Mouse (Mus musculus) embryonic facial prominence, embryonic 14.5 days (tissue): ENCODE data around the gene Col4a3bp. TPM values are rescaled to one million over a fixed set of nuclear protein-coding genes. Genes with fewer than 3 reads are reported as not detected.

Experiments
- ATAC-seq: fragments of 200-750 bp; cut with Nextera tagmentation; 2 replicates; pipeline ENCODE4 v1.8.0; 2017; ENCODE audit warnings: low read depth, moderate number of reproducible peaks, moderate TSS enrichment
- DNase-seq: peaks from one replicate; pipeline ENCODE4 v3.0.0-alpha.2; 2015; ENCODE audit warnings: low spot score
- H3K27ac ChIP-seq: fragments of 300-500 bp; sonication (generic); replicated peaks from 2 replicates; pipeline ENCODE4 v1.5.1; 2014; ENCODE audit warnings: low read depth, mild to moderate bottlenecking, low read length, moderate library complexity
- H3K27me3 ChIP-seq: fragments of 300-500 bp; sonication (generic); replicated peaks from 2 replicates; pipeline ENCODE4 v1.6.1; 2014; ENCODE audit warnings: low read length; ENCODE audit not compliant: control insufficient read depth, insufficient read depth
- H3K36me3 ChIP-seq: fragments of 300-500 bp; sonication (generic); 2 replicates; pipeline ENCODE4 v1.6.1; 2014; ENCODE audit warnings: low read length, mixed read lengths; ENCODE audit not compliant: control insufficient read depth, insufficient read depth
- H3K4me1 ChIP-seq: fragments of 300-500 bp; sonication (generic); 2 replicates; pipeline ENCODE4 v1.6.1; 2014; ENCODE audit warnings: antibody characterized with exemption, low read length; ENCODE audit not compliant: control insufficient read depth, insufficient read depth
- H3K4me2 ChIP-seq: fragments of 300-500 bp; sonication (generic); 2 replicates; pipeline ENCODE4 v1.6.1; 2014; ENCODE audit warnings: low read depth, mild to moderate bottlenecking, low read length, moderate library complexity, mixed read lengths
- H3K4me3 ChIP-seq: fragments of 300-500 bp; sonication (generic); 2 replicates; pipeline ENCODE4 v1.5.1; 2014; ENCODE audit warnings: low read depth, mild to moderate bottlenecking, low read length
- H3K9ac ChIP-seq: fragments of 300-500 bp; sonication (generic); 2 replicates; pipeline ENCODE4 v1.6.1; 2014; ENCODE audit warnings: low read depth, mild to moderate bottlenecking, low read length, moderate library complexity, mixed read lengths
- H3K9me3 ChIP-seq: fragments of 300-500 bp; sonication (generic); 2 replicates; pipeline ENCODE4 v1.6.1; 2016; ENCODE audit warnings: low read length; ENCODE audit not compliant: control insufficient read depth
- WGBS: fragments of 180-500 bp; shearing (Covaris S2); extraction: QIAGEN DNeasy Blood & Tissue Kit; methylation state at CpG from one replicate; pipeline ENCODE4 v1.1.7; 2014; 5-methylcytosine and 5-hydroxymethylcytosine counted together
- polyA plus RNA-seq: library from polyadenylated mRNA; unstranded; fragments of >200 nt; fragmentation: Nextera tagmentation; extraction: Ambion mirVana; gene quantifications from 2 replicates; pipeline ENCODE4 v1.2.1, GENCODE M21; 2014

Gene Col4a3bp
- polyA plus RNA-seq, 1 experiment from 2014 or later = 10.2 TPM

- Histone ChIP-seq H3K27ac (no peak overlapping the region), H3K27me3 (no peaks in the 10 kb centered on the region), H3K9me3 (no peaks in the 10 kb centered on the region), H3K36me3 (peaks cover 10% of the 10 kb centered on the region; the same call in 1 of the 2 replicates), H3K4me3 (no peak overlapping the region), H3K4me2 (no peak overlapping the region), H3K9ac (no peak overlapping the region), H3K4me1 (no peaks in the 10 kb centered on the region)
- ATAC-seq (no peak), DNase-seq (peak; percentile 18)
- 52% methylated on average over 5 of the region's 5 CpGs for WGBS
Observed at GRCm38 (mm10) chr13:96511893-96512292, 30.5 kb upstream of the Col4a3bp start.

- H3K4me1 ChIP-seq = no peaks in the 10 kb centered on the region
- peaks cover 10% of the 10 kb centered on the region; the same call in 1 of the 2 replicates for H3K36me3 ChIP-seq
- H3K4me2 ChIP-seq = no peak overlapping the region
- peak; percentile 52 for DNase-seq
- no peaks in the 10 kb centered on the region for H3K9me3 ChIP-seq
- no peak for ATAC-seq
- no peak overlapping the region for H3K9ac ChIP-seq
- WGBS = 90% methylated on average over 5 of the region's 5 CpGs
- no peak overlapping the region for H3K4me3 ChIP-seq
- no peaks in the 10 kb centered on the region for H3K27me3 ChIP-seq
- H3K27ac ChIP-seq = no peak overlapping the region
Observed at GRCm38 (mm10) chr13:96514154-96514942, 28.1 kb upstream of the Col4a3bp start.

- Histone ChIP-seq H3K9ac (no peak overlapping the region), H3K4me3 (no peak overlapping the region), H3K9me3 (no peaks in the 10 kb centered on the region), H3K27ac (no peak overlapping the region), H3K36me3 (peaks cover 10% of the 10 kb centered on the region; the same call in 1 of the 2 replicates), H3K4me1 (no peaks in the 10 kb centered on the region), H3K4me2 (no peak overlapping the region), H3K27me3 (no peaks in the 10 kb centered on the region)
- ATAC-seq = no peak
- 93% methylated on average over 9 of the region's 9 CpGs for WGBS
- no peak for DNase-seq
Observed at GRCm38 (mm10) chr13:96516249-96516648, 26.2 kb upstream of the Col4a3bp start.

GRCm38 (mm10) chr13:96517335-96517734 is 25.1 kb upstream of the Col4a3bp start:
- ATAC-seq (no peak), DNase-seq (no peak)
- no peaks in the 10 kb centered on the region for H3K27me3 ChIP-seq
- H3K27ac ChIP-seq = no peak overlapping the region
- H3K36me3 ChIP-seq = peaks cover 10% of the 10 kb centered on the region; the same call in 1 of the 2 replicates
- WGBS = 72% methylated on average over 2 of the region's 2 CpGs
- H3K4me1 ChIP-seq = no peaks in the 10 kb centered on the region
- no peaks in the 10 kb centered on the region for H3K9me3 ChIP-seq
- H3K4me3 ChIP-seq = no peak overlapping the region
- no peak overlapping the region for H3K4me2 ChIP-seq
- H3K9ac ChIP-seq = no peak overlapping the region

- no peak overlapping the region for H3K9ac ChIP-seq
- 91% methylated on average over 3 of the region's 3 CpGs for WGBS
- ATAC-seq (no peak), DNase-seq (no peak)
- no peak overlapping the region for H3K27ac ChIP-seq
- H3K36me3 ChIP-seq = peaks cover 2% of the 10 kb centered on the region; the same call in 1 of the 2 replicates
- H3K4me1 ChIP-seq = no peaks in the 10 kb centered on the region
- no peak overlapping the region for H3K4me2 ChIP-seq
- no peaks in the 10 kb centered on the region for H3K27me3 ChIP-seq
- no peaks in the 10 kb centered on the region for H3K9me3 ChIP-seq
- no peak overlapping the region for H3K4me3 ChIP-seq
Observed at GRCm38 (mm10) chr13:96521294-96521693, 21.1 kb upstream of the Col4a3bp start.

- no peak overlapping the region for H3K27ac ChIP-seq
- no peaks in the 10 kb centered on the region for H3K4me1 ChIP-seq
- DNase-seq = no peak
- 96% methylated on average over 3 of the region's 3 CpGs for WGBS
- H3K9me3 ChIP-seq = peaks cover 15% of the 10 kb centered on the region; the same call in 1 of the 2 replicates
- no peaks in the 10 kb centered on the region for H3K36me3 ChIP-seq
- H3K9ac ChIP-seq = no peak overlapping the region
- no peaks in the 10 kb centered on the region for H3K27me3 ChIP-seq
- no peak overlapping the region for H3K4me2 ChIP-seq
- H3K4me3 ChIP-seq = no peak overlapping the region
- no peak for ATAC-seq
Observed at GRCm38 (mm10) chr13:96527022-96527421, 15.4 kb upstream of the Col4a3bp start.

GRCm38 (mm10) chr13:96527856-96528255 is 14.6 kb upstream of the Col4a3bp start:
- 89% methylated on average over 11 of the region's 11 CpGs for WGBS
- Histone ChIP-seq H3K4me2 (no peak overlapping the region), H3K27me3 (no peaks in the 10 kb centered on the region), H3K4me1 (no peaks in the 10 kb centered on the region), H3K9ac (no peak overlapping the region), H3K36me3 (no peaks in the 10 kb centered on the region), H3K4me3 (no peak overlapping the region), H3K27ac (no peak overlapping the region), H3K9me3 (peaks cover 15% of the 10 kb centered on the region; the same call in 1 of the 2 replicates)
- DNase-seq (no peak), ATAC-seq (no peak)

- H3K27me3 ChIP-seq = no peaks in the 10 kb centered on the region
- H3K4me2 ChIP-seq = no peak overlapping the region
- H3K4me1 ChIP-seq = no peaks in the 10 kb centered on the region
- no peaks in the 10 kb centered on the region for H3K36me3 ChIP-seq
- no peak overlapping the region for H3K9ac ChIP-seq
- H3K27ac ChIP-seq = no peak overlapping the region
- 75% methylated on average over 3 of the region's 3 CpGs for WGBS
- DNase-seq = no peak
- H3K9me3 ChIP-seq = peaks cover 15% of the 10 kb centered on the region; the same call in 1 of the 2 replicates
- H3K4me3 ChIP-seq = no peak overlapping the region
- no peak for ATAC-seq
Observed at GRCm38 (mm10) chr13:96528776-96529175, 13.6 kb upstream of the Col4a3bp start.

- H3K36me3 ChIP-seq = no peaks in the 10 kb centered on the region
- peaks cover 15% of the 10 kb centered on the region; the same call in 1 of the 2 replicates for H3K9me3 ChIP-seq
- H3K4me2 ChIP-seq = no peak overlapping the region
- H3K27me3 ChIP-seq = no peaks in the 10 kb centered on the region
- H3K4me1 ChIP-seq = no peaks in the 10 kb centered on the region
- no peak overlapping the region for H3K9ac ChIP-seq
- ATAC-seq (no peak), DNase-seq (no peak)
- no peak overlapping the region for H3K4me3 ChIP-seq
- WGBS = 92% methylated on average over 3 of the region's 3 CpGs
- no peak overlapping the region for H3K27ac ChIP-seq
Observed at GRCm38 (mm10) chr13:96529542-96529941, 12.9 kb upstream of the Col4a3bp start.
